Mouse (Mus musculus): Measurements from ENCODE around the gene Prkn.
A peak's percentile ranks its signal among the peaks of the same experiment; 100 is the strongest.
"Not testable (repeated sequence)": the region's sequence is repeated elsewhere in the genome, so short reads cannot be mapped to it uniquely, and the experiment has no call there.

Gene Prkn

DNA sequence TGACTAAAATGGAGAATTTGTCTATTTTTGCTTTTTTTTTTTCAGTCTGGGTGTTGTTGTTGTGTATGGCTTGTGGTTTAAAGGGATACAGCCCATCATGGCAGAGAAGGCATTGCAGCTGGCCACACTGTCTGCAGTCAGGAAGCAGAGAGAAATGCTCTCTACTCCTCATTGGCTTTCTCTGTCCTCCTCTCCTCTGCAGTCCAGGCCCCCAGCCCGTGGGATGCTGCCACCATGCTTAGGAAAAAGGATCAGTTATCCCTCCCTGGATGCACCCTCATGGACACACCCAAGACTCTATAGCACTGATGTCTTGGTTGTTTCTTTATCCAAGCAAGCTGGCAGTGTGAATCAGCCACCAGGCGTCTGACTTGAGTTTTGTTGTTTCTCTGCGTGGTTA lies 1107.3 kb downstream of the Prkn start:
- DNase-seq, result no peak

DNA sequence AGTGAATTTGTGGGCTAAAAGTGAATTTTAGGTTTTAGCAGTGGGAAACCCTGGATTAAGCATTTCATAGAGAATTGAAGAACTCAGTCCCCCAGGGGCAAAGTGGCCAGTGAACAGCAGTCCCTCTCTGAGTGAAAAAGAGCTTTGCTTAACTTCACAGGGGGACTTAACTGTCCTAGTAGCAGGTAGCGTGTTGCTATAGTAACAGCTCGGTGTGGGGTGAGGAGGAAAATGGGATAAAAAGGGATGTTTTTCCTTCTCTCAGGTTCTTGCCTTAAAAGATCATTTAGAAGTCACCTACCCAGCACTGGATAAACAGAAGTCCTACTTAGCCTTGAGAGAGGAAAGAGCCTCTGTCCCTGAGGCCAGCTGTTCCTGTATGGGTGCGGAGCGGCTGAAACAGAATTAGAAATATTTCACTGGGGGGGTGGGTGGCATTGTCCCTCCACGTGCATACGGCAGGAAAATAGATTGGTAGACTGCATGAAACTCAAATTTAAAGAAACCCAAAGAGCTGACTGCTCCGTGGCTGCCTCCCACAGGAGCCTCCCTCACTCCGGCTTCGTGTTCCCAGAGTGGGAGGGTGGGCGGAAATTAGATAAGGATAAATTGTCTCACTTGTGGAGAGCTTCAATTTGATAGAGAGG lies 1109.5 kb downstream of the Prkn start:
- DNase-seq, result no peak

GRCm38 (mm10) chr17:11950198-11950594 lies 1110.0 kb downstream of the Prkn start:
- DNase-seq, result no peak

- no peak for DNase-seq
Observed at GRCm38 (mm10) chr17:11955317-11955716, 1115.1 kb downstream of the Prkn start.

DNA sequence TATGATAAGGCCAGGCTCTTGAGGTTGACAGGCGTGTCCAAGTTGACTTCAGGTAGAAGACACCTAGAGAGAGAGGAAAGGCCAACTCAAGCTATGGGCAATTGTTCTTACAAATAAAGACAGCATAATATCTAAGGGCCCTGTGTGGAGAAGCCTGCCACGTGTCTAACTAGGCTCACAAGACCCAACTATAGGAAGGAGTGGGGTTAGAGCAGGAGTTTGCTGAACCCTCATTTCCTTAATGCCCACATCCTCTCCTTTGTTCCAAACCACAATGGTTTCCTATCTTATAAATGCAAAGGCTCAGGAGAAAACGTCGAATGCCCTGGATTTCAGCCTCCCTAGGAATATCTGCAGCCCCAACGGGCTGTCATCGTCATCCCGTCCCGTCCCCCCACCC lies 1120.3 kb downstream of the Prkn start:
- DNase-seq, result no peak

GRCm38 (mm10) chr17:11962808-11963207 lies 1122.6 kb downstream of the Prkn start:
- DNase-seq, result no peak

GRCm38 (mm10) chr17:11970160-11970559 lies 1130.0 kb downstream of the Prkn start:
- no peak for DNase-seq

- DNase-seq, result no peak
Observed at GRCm38 (mm10) chr17:11972550-11972949, 1132.4 kb downstream of the Prkn start.

DNA sequence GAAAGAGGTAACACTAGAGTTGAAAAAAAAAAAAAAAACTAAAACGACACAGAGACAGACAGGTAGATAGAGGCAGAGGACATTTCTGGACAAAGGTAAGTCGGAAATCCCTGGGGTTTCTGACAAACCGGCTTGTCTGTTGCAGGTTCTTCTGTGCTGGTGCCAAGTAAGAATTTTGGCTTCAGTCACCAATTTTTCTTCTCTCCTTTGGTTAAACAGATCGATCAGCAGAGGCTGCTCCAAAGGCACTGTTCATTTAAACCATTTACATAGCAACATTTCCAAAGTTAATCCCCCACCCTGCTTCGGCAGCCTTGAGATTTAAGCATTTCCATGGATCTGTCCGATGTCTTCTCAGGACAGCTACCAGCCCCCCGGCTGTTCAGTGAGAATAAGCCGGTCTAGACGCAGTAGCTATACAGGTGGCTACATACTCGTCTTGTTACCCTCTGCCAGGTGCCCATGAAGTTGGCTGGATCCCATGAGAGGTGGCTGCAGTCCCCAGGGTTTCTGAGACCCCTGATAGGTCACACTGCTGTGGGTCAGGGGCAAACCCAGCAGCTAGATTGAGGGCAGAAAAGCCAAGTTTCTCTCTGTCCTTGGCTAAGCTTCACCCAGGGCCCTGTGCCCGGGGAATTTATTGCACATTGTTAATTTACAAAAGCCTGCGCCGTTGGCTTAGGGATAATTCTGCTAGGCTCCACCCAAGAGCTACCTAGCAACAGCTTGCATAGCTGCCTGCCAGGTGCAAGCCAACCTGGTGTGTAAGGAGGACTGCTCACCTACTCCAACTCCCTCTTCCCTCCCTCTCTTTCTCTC lies 1133.0 kb downstream of the Prkn start:
- DNase-seq, result no peak

DNA sequence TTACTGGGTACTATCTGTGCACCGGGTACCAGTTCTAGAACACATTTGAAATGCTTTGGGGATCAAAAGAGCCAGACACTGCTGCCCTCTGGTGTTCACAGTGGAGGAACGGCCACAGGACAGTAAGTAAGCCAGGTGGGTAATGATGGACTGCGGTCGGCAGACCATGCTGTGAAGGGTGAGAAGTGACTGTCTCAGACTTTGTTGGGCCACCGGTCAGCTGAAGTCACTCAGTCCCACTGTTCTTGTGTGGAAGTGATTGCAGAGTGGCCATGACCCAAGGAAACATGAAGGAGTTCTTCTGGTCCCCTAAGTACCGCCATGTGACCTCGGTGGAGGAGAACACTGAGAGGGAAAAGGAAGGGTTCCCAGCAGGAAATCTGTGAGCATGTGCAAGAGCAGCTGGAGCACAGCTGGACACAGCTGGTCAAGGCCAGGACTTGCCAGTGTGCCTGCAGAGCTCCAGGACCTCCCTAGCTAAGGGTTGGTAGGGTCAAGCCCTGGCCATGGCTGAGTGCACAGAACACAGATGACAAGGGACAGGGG lies 1135.0 kb downstream of the Prkn start:
- peak; percentile 71 for DNase-seq

GRCm38 (mm10) chr17:11978260-11978821 lies 1138.2 kb downstream of the Prkn start:
- DNase-seq, result no peak

DNA sequence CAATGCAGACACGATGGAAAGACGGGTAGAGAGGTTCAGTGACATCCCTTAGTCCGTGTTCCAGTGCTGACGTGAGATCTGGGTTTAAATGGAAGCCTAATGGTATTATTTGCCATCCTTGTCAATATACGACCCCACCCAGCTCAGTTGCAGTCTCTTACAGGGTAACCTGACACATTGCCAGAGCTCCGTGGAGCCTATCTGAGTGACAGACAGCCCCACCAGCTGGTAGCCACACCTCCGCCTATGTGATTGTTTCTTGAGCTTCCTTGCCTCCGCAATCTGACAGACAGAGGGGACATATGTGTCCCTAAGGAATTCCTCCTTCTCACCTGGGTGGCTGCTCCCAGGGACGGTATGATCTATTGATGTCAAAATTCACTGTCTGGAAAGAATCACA lies 1141.5 kb downstream of the Prkn start:
- no peak for DNase-seq

- DNase-seq, result no peak
Observed at GRCm38 (mm10) chr17:11988110-11988837, 1148.1 kb downstream of the Prkn start.

- DNase-seq, result no peak
Observed at GRCm38 (mm10) chr17:11989296-11989695, 1149.1 kb downstream of the Prkn start.

DNA sequence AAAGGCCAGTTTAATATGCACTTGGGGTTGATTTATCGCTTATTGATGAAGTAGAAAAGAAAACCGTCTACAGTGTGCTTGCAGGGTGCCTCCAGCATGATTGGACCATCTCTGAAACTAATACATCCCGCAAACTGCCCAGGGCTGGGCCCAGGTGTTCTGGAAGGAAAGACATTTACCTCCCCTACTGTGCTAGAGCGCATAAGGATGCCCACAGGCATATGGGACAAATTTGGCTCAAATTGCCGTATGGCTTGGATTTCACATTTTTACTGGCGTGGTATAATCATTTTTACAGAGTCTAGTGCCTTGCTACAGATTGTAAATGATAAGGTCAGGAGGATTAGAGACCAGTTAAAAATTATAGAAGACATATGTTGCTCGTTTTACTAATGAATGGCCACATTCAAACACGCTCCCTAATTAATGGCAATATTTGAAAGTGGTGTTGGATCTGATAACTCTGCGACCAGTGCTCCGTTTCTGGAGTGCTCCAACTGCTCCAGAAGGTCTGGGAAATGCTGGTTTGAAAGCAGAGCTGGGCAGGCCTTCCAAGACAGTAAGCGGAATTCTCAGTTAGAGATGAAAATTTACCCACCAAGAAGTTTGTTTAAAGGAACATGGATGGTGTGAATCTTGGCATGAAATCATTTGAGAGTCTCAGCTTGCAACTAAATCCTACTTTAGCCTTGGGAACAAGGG lies 1150.4 kb downstream of the Prkn start:
- no peak for DNase-seq

DNA sequence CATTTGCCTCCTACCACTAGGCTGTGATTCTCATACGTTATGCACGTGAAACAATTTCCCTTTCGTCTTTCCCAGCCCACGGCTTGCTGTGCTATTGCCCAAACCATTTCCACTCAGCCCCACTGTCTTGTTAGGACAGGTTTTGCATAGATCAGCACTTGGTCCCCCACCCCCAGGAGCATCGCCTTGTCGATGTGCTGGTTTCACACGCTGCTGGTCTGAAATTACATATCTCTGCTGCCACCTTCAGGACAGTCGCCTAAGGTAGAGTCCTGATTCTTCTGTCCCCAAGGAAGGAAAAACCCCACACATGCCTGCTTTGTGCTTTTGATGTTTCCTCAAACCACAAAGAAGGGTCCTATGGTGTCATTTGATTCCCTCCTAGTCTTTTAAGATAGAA lies 1153.1 kb downstream of the Prkn start:
- peak; percentile 46 for DNase-seq

- DNase-seq, result no peak
Observed at GRCm38 (mm10) chr17:11994252-11994651, 1154.1 kb downstream of the Prkn start.

- DNase-seq, result not testable (repeated sequence)
Observed at GRCm38 (mm10) chr17:11994754-11995153, 1154.6 kb downstream of the Prkn start.

DNA sequence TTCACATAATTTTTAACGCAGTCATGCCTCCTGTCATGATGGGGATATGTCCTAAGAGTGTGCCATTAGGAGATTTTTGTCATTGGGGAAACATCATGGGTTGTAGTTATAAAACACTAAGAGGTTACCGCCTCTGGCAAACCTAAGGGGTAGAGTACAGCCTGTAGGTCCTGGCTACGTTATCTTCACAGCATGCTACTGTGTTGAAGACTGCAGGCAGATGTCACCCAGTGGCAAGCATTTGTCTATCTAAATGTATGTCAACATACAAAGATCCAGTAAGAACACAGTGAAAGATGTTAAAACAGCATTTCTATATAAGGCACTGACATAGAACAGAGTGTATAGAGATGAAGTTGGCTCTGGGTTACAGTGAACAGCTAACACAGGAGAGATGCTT lies 1155.3 kb downstream of the Prkn start:
- no peak for DNase-seq

GRCm38 (mm10) chr17:11996311-11996710 lies 1156.1 kb downstream of the Prkn start:
- no peak for DNase-seq

DNA sequence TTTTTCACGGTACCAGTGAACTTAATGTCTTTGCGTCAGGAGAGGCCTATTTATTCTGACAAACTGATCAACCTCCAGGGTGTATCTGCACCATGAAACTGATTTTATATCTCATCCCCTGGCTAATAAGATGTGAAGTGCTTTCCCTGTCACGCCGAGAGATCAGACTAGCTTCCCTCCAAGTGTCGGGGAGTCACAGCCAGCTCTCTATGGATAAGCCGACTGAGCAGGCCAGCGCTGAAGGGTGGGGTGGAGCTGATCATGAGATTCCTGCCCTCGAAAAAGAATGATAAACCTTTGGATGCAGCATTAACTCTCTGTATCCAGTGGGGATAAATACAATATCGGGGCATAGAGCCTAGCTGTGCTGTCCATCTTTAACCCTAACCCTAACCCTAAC lies 1160.1 kb downstream of the Prkn start:
- DNase-seq, result no peak

- no peak for DNase-seq
Observed at GRCm38 (mm10) chr17:12021326-12021725, 1181.1 kb downstream of the Prkn start.

DNA sequence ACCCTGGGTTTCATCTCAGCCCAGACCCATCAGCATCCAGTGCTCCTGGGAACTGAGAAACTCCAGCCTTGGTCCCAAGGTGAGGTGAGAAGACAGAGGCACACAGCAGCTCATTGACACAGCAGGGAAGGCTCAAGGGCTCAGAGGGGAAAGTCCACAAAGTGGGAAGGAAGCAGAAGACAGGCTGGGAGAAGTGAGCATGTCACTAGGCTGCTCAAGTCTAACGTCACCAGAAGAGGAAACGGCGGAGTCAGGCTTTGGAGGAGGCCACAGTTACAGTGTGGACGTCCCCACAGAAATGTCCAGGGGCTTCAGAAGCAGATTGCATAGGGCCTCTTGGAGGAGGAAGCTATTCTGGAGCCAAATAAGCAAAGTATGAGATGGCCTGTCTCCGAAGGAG lies 1189.2 kb downstream of the Prkn start:
- no peak for DNase-seq
